Mouse (Mus musculus): ENCODE measurements at regions not wholly inside any gene's neighbourhood (a gene's known extent, or its start where the extent isn't known, plus 50 kb on each side); places are given as distances from the start of the nearest gene placed in this dataset.
A peak's percentile ranks its signal among the peaks of the same experiment; 100 is the strongest.

DNA sequence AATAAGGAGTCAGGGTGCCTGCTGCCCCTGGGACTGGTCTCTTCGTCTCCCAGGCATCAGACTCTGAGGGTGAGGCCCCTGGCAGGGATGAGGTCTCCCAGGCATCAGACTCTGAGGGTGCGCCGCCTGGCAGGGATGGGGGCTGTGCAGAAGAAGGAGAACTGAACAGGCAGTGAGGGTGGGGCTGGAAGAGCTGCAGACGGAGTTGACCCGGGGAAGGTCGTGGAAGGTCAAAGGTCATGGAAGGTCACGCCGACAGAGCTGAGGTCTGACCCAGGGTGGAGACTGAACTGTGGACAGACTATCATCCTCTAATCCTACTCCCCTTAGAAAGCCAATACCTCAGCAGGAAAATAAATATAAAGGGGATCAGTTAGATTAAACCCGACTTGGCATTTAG, 50.6 kb upstream of the Grik3 start:
- no peak overlapping the region for H3K27ac ChIP-seq
- H3K4me2 ChIP-seq = no peak overlapping the region
- 41% methylated on average over 9 of the region's 9 CpGs for WGBS

DNA sequence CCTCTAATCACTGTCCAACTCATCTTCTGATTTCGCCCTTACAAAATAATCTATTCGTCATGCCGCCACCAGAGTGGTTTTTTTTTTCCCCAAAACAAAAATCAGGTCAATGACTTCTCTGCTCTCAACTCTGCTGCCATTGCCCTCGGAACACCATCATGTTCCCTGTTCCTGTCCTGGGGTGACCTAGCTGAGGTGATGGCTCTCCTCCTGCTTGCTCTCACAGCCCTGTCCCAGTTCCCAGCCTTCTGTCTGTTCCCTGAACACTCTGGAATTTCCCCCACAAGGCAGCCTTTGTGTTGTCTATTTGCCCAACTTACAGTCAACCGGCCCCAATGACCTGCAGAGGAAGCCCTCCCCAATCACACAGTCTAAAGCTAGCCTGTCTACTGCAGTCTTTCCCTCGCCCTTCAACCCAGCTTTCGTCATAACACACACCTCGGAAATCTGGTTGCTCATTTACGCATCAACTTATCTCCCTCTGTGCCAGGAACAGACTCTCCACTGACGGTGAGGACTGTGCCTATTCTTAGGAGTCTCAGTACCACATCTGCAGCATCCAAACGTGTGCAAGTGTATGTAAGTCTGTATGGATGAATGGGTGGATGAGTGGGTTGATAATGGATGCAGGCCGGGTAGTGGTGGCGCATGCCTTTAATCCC, 53.2 kb upstream of the Grik3 start:
- 83% methylated on average over 13 of the region's 13 CpGs for WGBS
- no peak overlapping the region for H3K4me2 ChIP-seq
- H3K36me3 ChIP-seq = no peaks in the 10 kb centered on the region
- H3K27me3 ChIP-seq = no peaks in the 10 kb centered on the region
- no peak overlapping the region for H3K27ac ChIP-seq
- no peak for ATAC-seq (replicated peaks; ENCODE audit: low FRiP score)
- H3K4me1 ChIP-seq = no peaks in the 10 kb centered on the region
- H3K9me3 ChIP-seq (replicated peaks) = no peaks in the 10 kb centered on the region
- H3K4me3 ChIP-seq (replicated peaks) = no peak overlapping the region
- no peak overlapping the region for H3K9ac ChIP-seq

More for the DNA sequence above, 50.6 kb upstream of the Grik3 start:
- Histone ChIP-seq H3K36me3 (no peaks in the 10 kb centered on the region), H3K27me3 (0 out of 2 replicates have a peak, but pooled peaks cover 2% of the 10 kb centered on the region), H3K9me3 (replicated peaks) (no peaks in the 10 kb centered on the region), H3K9ac (no peak overlapping the region), H3K4me3 (replicated peaks) (no peak overlapping the region), H3K4me1 (no peaks in the 10 kb centered on the region)
- ATAC-seq (replicated peaks; ENCODE audit: low FRiP score) = no peak

DNA sequence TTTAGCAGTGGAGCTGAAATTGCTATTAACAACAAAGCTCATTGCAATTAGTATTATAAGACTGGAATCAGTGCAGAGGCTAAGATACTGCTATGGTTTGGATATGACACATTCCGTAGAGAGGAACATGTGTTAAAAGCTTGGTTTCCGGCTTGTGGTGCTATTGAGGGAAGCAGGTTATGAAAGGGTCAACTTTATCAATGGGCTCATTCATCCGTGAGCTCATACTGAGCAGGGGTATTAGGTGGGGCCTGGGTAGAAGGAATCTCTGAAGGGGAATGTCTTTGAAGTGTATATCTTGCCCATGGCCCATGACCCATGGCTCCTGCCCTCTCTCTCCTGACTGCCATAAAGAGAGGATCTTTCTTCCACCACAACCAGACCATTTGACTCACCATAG, 57.0 kb upstream of the Grik3 start:
- Histone ChIP-seq H3K4me3 (replicated peaks) (no peak overlapping the region), H3K4me2 (no peak overlapping the region), H3K36me3 (no peaks in the 10 kb centered on the region), H3K27ac (no peak overlapping the region), H3K27me3 (no peaks in the 10 kb centered on the region), H3K9me3 (replicated peaks) (no peaks in the 10 kb centered on the region), H3K4me1 (no peaks in the 10 kb centered on the region), H3K9ac (no peak overlapping the region)
- WGBS = 60% methylated on average over 3 of the region's 3 CpGs
- no peak for ATAC-seq (replicated peaks; ENCODE audit: low FRiP score)

DNA sequence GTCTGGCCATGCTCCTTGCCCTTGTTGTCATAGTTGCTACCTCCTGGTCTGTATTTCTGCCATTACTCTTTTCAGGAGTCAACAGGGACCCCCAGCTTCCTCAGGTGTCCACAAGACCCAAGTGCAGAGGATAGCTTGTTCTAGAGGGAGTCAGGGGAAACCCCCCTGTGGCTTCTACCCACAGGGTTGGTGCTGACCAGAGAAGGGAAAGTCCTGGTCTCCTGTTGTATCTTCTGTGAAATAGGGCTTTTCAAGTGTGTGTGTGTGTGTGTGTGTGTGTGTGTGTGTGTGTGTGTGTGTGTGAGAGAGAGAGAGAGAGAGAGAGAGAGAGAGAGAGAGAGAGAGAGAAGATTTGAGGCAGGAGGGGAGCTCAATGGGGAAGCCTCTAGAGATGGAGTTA, 58.9 kb upstream of the Grik3 start:
- H3K27ac ChIP-seq = no peak overlapping the region
- no peak overlapping the region for H3K4me3 ChIP-seq (replicated peaks)
- H3K9ac ChIP-seq = no peak overlapping the region
- no peak overlapping the region for H3K4me2 ChIP-seq
- ATAC-seq (replicated peaks; ENCODE audit: low FRiP score) = no peak
- H3K27me3 ChIP-seq = peaks cover 13% of the 10 kb centered on the region; the same call in 1 of the 2 replicates
- no peaks in the 10 kb centered on the region for H3K9me3 ChIP-seq (replicated peaks)
- H3K4me1 ChIP-seq = no peaks in the 10 kb centered on the region
- no peaks in the 10 kb centered on the region for H3K36me3 ChIP-seq

DNA sequence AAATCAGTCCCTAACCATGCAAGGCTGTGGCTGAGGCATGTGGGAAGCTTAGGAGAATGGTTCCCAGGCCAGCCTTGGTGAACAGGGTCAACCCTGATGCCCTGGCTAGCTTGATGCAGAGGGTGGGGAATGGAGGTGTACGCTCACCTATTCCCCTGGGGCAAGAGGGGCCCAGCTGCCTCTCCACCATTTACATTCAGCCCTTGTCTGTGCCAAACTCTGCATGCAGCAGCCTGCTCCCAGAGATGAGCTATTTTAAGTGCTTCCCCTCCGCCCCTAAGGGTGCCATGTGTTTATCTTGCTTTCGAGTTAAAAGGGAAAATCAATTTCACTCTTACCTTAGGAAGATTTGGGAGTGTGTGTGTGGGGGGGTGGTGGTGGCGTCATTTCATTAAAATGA, 59.7 kb upstream of the Grik3 start:
- no peak overlapping the region for H3K27ac ChIP-seq
- no peak for ATAC-seq (replicated peaks; ENCODE audit: low FRiP score)
- H3K4me1 ChIP-seq = peaks cover under 1% of the 10 kb centered on the region
- no peaks in the 10 kb centered on the region for H3K36me3 ChIP-seq
- peaks cover 17% of the 10 kb centered on the region; the same call in 1 of the 2 replicates for H3K27me3 ChIP-seq
- no peak overlapping the region for H3K4me2 ChIP-seq
- 53% methylated on average over 4 of the region's 4 CpGs for WGBS
- no peak overlapping the region for H3K9ac ChIP-seq
- H3K9me3 ChIP-seq (replicated peaks) = no peaks in the 10 kb centered on the region
- H3K4me3 ChIP-seq (replicated peaks) = no peak overlapping the region

DNA sequence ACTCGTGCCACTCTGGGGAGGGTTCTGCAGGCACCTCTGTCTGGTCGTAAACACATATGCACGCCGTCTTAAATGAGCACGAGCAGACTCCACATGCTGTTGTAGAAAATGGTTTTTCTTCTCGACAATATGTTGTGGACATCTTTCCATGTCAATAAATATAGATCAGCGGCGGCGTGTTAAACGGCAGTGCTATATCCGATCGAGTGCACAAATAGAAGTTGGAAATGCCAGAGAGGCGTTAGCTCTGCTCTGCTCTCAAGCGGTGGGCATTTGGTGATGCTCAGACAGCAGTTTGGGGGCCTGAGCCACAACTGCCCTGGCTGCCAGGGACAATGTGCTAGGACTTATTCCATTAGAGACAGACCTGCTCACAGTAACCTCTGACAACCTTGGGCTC, 61.8 kb upstream of the Grik3 start:
- peaks cover 10% of the 10 kb centered on the region for H3K4me1 ChIP-seq
- no peak overlapping the region for H3K9ac ChIP-seq
- H3K27ac ChIP-seq = no peak overlapping the region
- WGBS = 82% methylated on average over 14 of the region's 14 CpGs
- H3K4me2 ChIP-seq = no peak overlapping the region
- no peaks in the 10 kb centered on the region for H3K36me3 ChIP-seq
- H3K9me3 ChIP-seq (replicated peaks) = no peaks in the 10 kb centered on the region
- H3K27me3 ChIP-seq = peaks cover 33% of the 10 kb centered on the region
- H3K4me3 ChIP-seq (replicated peaks) = no peak overlapping the region
- ATAC-seq (replicated peaks; ENCODE audit: low FRiP score) = no peak

DNA sequence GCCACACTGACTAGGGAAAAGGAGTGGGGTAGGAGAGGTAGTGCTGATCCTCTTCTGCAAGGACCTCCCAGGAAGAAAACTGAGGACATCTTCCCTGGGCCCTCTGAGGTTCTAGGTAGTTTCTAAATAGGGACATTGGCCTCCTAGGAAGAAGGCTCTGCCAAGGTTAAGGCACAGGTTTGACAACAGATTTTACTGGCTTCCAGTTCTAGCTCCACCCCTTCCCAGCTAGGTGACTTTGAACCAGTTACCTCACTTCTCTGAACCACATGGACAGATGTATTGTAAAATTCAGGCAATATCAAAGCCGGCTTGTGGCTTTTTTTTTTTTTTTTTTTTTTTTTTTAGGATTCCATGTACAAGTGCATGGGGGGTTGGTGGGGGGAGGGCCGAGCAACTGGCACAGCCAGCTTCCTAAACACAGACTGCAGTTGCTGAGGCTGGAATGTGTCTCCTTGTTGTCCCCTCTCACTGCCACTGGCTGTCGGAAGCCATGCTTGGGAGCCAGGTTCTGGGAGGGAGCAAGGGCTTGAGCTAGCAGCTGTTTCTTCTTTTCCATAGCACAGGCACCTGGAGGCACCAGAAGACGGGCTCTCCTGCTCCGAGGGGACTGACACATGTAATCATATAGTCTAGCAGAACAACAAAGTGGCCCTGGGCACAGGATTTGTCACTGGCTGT, 69.8 kb upstream of the Grik3 start:
- Histone ChIP-seq H3K27ac (no peak overlapping the region), H3K9me3 (replicated peaks) (no peaks in the 10 kb centered on the region), H3K4me2 (no peak overlapping the region), H3K36me3 (no peaks in the 10 kb centered on the region), H3K27me3 (peaks cover 31% of the 10 kb centered on the region), H3K9ac (no peak overlapping the region), H3K4me3 (replicated peaks) (no peak overlapping the region), H3K4me1 (peaks cover 13% of the 10 kb centered on the region)
- ATAC-seq (replicated peaks; ENCODE audit: low FRiP score) = no peak
- 54% methylated on average over 5 of the region's 5 CpGs for WGBS

DNA sequence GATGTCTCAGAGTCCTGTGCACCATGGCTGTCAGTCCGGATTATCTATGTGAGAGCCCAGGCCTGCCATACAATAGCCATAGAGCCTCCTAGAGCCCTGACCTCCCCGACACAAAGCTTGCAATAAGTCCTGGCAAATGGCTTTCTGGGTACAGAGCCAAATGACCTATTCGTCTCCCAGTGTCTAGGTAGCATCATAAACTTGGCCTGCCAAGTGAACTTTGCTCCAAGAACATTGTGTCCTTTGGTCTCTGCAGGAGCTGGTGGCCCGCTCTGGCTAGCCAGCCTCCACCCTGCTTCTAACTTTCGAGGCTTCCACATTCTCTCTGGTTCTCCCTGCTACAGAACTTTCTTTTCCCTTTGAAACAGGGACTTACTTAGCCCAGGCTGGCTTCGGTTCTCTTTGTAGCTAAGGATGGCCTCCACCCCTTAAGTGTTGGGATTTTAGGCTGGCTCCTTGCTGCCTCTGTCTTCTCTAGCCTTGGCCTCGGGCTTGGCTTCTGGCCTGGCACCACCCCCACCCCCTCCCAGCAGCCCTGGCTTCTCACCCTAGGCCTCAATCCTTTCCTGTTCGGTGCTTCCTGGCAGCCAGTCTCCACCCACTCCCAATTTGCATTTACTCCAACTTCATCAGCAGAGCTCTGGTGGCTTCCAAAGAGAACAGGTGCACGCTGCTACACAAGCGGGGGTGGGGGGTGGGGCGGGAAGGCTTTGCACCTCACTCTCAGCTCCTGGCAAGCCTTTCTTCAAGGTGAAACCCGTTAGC, 70.8 kb upstream of the Grik3 start:
- Histone ChIP-seq H3K4me1 (peaks cover 5% of the 10 kb centered on the region; the same call in 1 of the 2 replicates), H3K36me3 (no peaks in the 10 kb centered on the region), H3K9me3 (replicated peaks) (no peaks in the 10 kb centered on the region), H3K27ac (no peak overlapping the region), H3K27me3 (peaks cover 30% of the 10 kb centered on the region), H3K4me2 (no peak overlapping the region), H3K9ac (no peak overlapping the region), H3K4me3 (replicated peaks) (no peak overlapping the region)
- no peak for ATAC-seq (replicated peaks; ENCODE audit: low FRiP score)
- WGBS = 43% methylated on average over 12 of the region's 12 CpGs

DNA sequence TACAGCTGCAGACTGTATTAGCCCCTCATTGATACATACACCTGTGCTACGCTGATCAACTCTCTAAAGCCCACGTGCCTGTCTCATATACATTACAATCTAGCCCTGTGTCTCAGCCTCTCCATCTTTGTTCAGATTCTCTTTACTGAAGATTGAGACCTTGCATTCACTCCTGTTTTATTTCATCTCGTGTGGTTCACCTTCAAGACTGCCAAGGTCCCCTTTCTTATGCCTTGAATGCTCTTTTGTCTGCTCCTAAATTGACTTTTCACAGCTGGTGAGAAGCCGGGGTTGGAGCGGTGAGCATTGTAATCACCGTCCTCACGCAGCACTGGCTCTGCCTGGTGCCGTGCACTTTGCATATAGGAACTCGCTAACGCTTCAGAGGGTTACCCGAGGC, 75.2 kb upstream of the Grik3 start:
- Histone ChIP-seq H3K27ac (no peak overlapping the region), H3K36me3 (no peaks in the 10 kb centered on the region), H3K27me3 (0 out of 2 replicates have a peak, but pooled peaks cover 13% of the 10 kb centered on the region), H3K9ac (no peak overlapping the region), H3K4me3 (replicated peaks) (no peak overlapping the region), H3K4me1 (peaks cover 5% of the 10 kb centered on the region; the same call in 1 of the 2 replicates), H3K4me2 (no peak overlapping the region), H3K9me3 (replicated peaks) (no peaks in the 10 kb centered on the region)
- ATAC-seq (replicated peaks; ENCODE audit: low FRiP score) = no peak
- 52% methylated on average over 11 of the region's 11 CpGs for WGBS

DNA sequence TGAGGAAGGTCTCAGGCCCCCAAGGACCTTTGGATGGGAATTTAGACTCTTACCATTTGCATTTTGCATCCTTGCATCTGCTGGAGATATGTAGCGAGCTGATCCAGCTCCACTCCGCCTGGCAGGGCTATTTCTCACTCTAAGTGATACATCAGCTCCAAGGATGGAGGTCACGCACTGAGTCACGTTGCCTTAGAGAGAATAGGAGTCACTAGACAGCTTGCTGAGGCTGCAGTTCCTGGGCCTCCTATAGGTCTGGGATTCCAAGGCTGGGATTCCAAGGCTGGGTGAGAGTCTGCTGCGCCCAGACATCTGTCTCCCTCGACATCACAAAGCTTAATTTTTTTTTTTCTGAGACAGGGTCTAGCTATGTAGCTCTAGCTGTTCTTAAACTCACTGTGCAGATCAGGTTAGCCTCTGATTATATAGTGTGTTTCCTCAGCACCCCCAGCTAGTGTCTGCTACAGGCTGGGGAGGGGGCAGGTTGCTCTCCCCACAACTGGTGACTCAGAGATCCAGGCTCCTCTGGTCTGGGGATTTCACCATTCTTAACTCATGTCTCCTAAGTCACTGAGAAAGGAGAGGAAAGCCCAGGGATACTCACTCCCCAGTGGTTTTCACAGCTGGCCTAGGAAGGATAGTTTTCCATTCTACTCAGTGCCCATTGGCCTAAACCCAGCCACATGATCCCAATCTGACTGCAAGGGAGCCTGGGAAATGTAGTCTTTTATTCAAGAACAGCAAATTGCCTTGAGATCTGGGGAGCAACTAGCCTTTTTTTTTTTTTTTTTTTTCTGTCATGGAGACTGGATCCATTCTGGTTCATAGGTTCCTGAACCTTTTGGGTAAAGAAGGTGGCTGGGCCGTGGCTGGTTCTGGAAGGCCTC, 76.4 kb upstream of the Grik3 start:
- H3K9me3 ChIP-seq (replicated peaks) = no peaks in the 10 kb centered on the region
- ATAC-seq (replicated peaks; ENCODE audit: low FRiP score) = peak; percentile 71; the same call in 1 of the 2 replicates

DNA sequence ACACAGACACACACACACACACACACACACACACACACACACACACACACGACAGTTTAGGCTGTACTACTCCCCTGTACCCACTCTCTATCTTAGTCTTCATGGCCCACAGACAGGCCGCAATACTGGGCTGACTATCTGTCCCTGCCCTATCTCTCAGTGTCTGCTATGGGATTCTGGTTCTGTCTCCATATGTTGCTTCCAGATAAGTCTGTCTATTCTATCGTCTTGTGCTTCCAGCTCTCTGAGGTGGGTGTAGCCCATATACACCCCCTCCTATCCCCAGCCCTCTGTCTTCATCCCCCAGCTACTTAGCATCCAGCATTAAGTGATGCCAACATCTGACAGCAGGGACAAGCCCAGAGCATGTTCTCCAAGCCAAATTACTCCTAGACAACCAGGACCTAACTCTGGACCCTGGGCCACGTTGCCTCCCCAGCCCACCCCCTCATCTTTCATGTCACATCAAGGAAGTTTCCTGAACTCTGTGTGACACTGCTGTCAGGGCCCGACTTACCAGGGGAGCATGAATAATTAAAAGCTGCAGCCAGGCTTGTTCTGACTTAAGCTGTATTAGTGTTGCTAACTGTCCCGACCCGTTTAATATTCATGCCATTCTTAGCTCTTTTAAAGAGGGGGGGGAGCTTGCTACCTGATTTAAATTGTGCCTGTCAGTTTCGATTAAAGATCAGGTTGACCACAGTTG, 79.6 kb upstream of the Grik3 start:
- no peaks in the 10 kb centered on the region for H3K9me3 ChIP-seq (replicated peaks)
- no peak for ATAC-seq (replicated peaks; ENCODE audit: low FRiP score)
- H3K9ac ChIP-seq = no peak overlapping the region
- H3K4me1 ChIP-seq = peaks cover 12% of the 10 kb centered on the region
- no peak overlapping the region for H3K27ac ChIP-seq
- no peak overlapping the region for H3K4me3 ChIP-seq (replicated peaks)
- H3K36me3 ChIP-seq = no peaks in the 10 kb centered on the region
- peaks cover 11% of the 10 kb centered on the region; the same call in 1 of the 2 replicates for H3K27me3 ChIP-seq
- H3K4me2 ChIP-seq = no peak overlapping the region
- 48% methylated on average over 8 of the region's 8 CpGs for WGBS

More for the DNA sequence above, 76.4 kb upstream of the Grik3 start:
- Histone ChIP-seq H3K4me3 (replicated peaks) (no peak overlapping the region), H3K36me3 (no peaks in the 10 kb centered on the region), H3K27me3 (peaks cover 16% of the 10 kb centered on the region; the same call in 1 of the 2 replicates), H3K27ac (no peak overlapping the region), H3K4me1 (no peaks in the 10 kb centered on the region), H3K9ac (no peak overlapping the region), H3K4me2 (no peak overlapping the region)
- WGBS = 76% methylated on average over 7 of the region's 7 CpGs
